Comparison of ENCODE assay signal across 8 mouse cellular contexts in the genomic region with DNA sequence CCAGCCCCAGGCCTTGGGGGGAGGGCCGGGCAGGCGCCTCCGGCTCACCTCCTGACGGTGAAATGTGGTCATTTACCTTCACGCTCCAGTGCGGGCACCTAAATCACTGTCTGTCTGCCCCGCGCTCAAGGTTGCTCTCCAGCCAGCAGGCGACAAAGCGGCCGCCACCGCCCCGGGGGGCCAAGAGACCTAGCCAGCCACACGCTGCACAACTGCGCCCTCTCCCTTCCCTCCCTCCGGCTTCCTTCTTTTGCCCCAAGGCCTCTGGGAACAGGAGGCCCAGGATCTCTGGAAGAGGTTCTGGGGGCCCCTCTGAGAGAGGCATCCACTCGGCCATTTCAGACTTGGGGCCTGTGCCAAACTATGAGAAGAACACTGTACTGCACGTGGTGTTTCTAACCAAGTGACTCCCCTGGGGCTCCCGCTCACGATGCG. TPM values are rescaled to one million over a fixed set of nuclear protein-coding genes. Genes with fewer than 3 reads are reported as not detected.
A peak's percentile ranks its signal among the peaks of the same experiment; 100 is the strongest.
DNase-seq lines count a peak whose midpoint lies in the region; ATAC-seq lines count a peak whose summit lies in the region.
"Had no signal": no experiment of that assay in that cellular context is flagged by ENCODE, and none has a peak within 500 bp of the region (broad histone marks: within the 10 kb centered on the region; RNA-seq: fewer than 3 reads in every experiment).

No protein-coding gene starts in this region.

- H3K27ac ChIP-seq in limb, embryonic 11.5 days (replicated peaks; ENCODE audit: low read depth, low read length): no peak overlapping the region
- H3K27ac ChIP-seq in stomach, embryonic 16.5 days (ENCODE audit: low read length): no peak overlapping the region

- 3% methylated on average over 21 of the region's 21 CpGs for WGBS in limb, embryonic 11.5 days
- 2% methylated on average over 21 of the region's 21 CpGs for WGBS in stomach, embryonic 16.5 days

- H3K9me3 ChIP-seq in limb, embryonic 11.5 days (ENCODE audit: control insufficient read depth, low read length): no peaks in the 10 kb centered on the region
- no peaks in the 10 kb centered on the region for H3K9me3 ChIP-seq in stomach, embryonic 16.5 days (replicated peaks; ENCODE audit: control insufficient read depth, low read length)

- peaks cover 9% of the 10 kb centered on the region; the same call in 1 of the 2 replicates for H3K4me1 ChIP-seq in limb, embryonic 11.5 days (ENCODE audit: control insufficient read depth, insufficient read depth, low read length)
- H3K4me1 ChIP-seq in stomach, embryonic 16.5 days (ENCODE audit: control insufficient read depth, insufficient read depth, low read length): peaks cover 12% of the 10 kb centered on the region; the same call in 1 of the 2 replicates

- H3K4me2 ChIP-seq in limb, embryonic 11.5 days (ENCODE audit: low read depth, severe bottlenecking): peak overlapping the region; percentile 37; the same call in 1 of the 2 replicates
- H3K4me2 ChIP-seq in stomach, embryonic 16.5 days (ENCODE audit: low read depth, low read length): peak overlapping the region; percentile 35

- intact Hi-C loops in left cerebral cortex, postnatal 14 days (cut with DNase I): no loop called here

- H3K4me3 ChIP-seq in limb, embryonic 11.5 days (ENCODE audit: low read depth, low read length): no peak overlapping the region
- H3K4me3 ChIP-seq in stomach, embryonic 16.5 days (replicated peaks; ENCODE audit: low read length): peak overlapping the region; percentile 15; the same call in 1 of the 2 replicates
- H3K4me3 ChIP-seq: myocyte had no signal

- no peak for ATAC-seq in limb, embryonic 11.5 days (ENCODE audit: insufficient number of reproducible peaks, low FRiP score, low TSS enrichment, low read depth)
- 0 out of 2 replicates have a peak, but pooled peaks have one; percentile 15 for ATAC-seq in stomach, embryonic 16.5 days (ENCODE audit: insufficient read depth, low FRiP score)
- ATAC-seq in megakaryocyte progenitor cell, adult 5-6 weeks (replicated peaks; ENCODE audit: poor library complexity): no peak

- 0 out of 2 replicates have a peak overlapping the region, but pooled peaks have one; percentile 31 for H3K9ac ChIP-seq in limb, embryonic 11.5 days (ENCODE audit: low read length)
- peak overlapping the region; percentile 46; the same call in 1 of the 2 replicates for H3K9ac ChIP-seq in stomach, embryonic 16.5 days (ENCODE audit: low read length)

- H3K27me3 ChIP-seq in limb, embryonic 11.5 days (ENCODE audit: control insufficient read depth, insufficient read depth, low read length): 0 out of 2 replicates have a peak, but pooled peaks cover 3% of the 10 kb centered on the region
- H3K27me3 ChIP-seq in stomach, embryonic 16.5 days (ENCODE audit: control insufficient read depth, insufficient read depth, low read length): peaks cover 4% of the 10 kb centered on the region; the same call in 1 of the 2 replicates

- no peaks in the 10 kb centered on the region for H3K36me3 ChIP-seq in limb, embryonic 11.5 days (ENCODE audit: control insufficient read depth, insufficient read depth, low read length)
- H3K36me3 ChIP-seq in stomach, embryonic 16.5 days (ENCODE audit: control insufficient read depth, insufficient read depth, low read length): no peaks in the 10 kb centered on the region

- DNase-seq in adrenal gland, adult 18-20 months (ENCODE audit: low spot score in 2 of 2): peak; percentile 20 to 23
- DNase-seq in cerebellum, postnatal 14 days: peak; percentile 40 to 44
- DNase-seq in heart, postnatal 4 days: peak; percentile 25
- DNase-seq in limb, embryonic 11.5 days (ENCODE audit: low spot score): peak; percentile 55
- no peak for DNase-seq in left cerebral cortex, postnatal 14 days (ENCODE audit: low spot score in 2 of 2)

RNA-seq across cellular contexts. Expression of gene Mrm1, which starts 54.8 kb away (rescaled TPM):
- 10 to 100 TPM; 14.2 to 22.6 TPM for total RNA-seq in adrenal gland, adult 18-20 months (2021)
- 10 to 100 TPM; 11.9 to 12.8 TPM for total RNA-seq in heart, postnatal 4 days (2021)
- 5.9 and 8.1 TPM in 2 replicates for polyA plus RNA-seq in limb, embryonic 11.5 days (2014; fragmentation: Nextera tagmentation; extraction: Ambion mirVana)
- polyA plus RNA-seq in stomach, embryonic 16.5 days (2015; fragmentation: Nextera tagmentation; extraction: Ambion mirVana): 12.1 and 13.2 TPM in 2 replicates
- total RNA-seq in left cerebral cortex, postnatal 14 days (2021): 10 to 100 TPM; 17.0 to 17.2 TPM
- 6.9 and 7.6 TPM in 2 replicates for total RNA-seq in megakaryocyte progenitor cell, adult 5-6 weeks (2015)
- total RNA-seq in megakaryocyte progenitor cell, adult 5-6 weeks (2017): 5.2 and 7.8 TPM in 2 replicates

Comparison
In these comparisons a context has a peak if more than half of its experiments do, and no peak if none do; other contexts are left out.
1. DNase-seq: peak in adrenal gland, adult 18-20 months (2 of 2), cerebellum, postnatal 14 days (2 of 2), heart, postnatal 4 days (single experiment) and limb, embryonic 11.5 days (single experiment); none in left cerebral cortex, postnatal 14 days (0 of 2).